Mouse (Mus musculus): ENCODE measurements around the gene Lrrc1.

Lrrc1 gene

GRCm38 (mm10) chr9:77388956-77389355 lies 155.7 kb downstream of the Lrrc1 start:
- no peak for DNase-seq (ENCODE audit: low read depth, low spot score)

GRCm38 (mm10) chr9:77386751-77387150 lies 157.9 kb downstream of the Lrrc1 start:
- DNase-seq (ENCODE audit: low read depth, low spot score) = no peak

- DNase-seq (ENCODE audit: low read depth, low spot score) = no peak
Measured at GRCm38 (mm10) chr9:77385611-77386010, 159.1 kb downstream of the Lrrc1 start.

DNA sequence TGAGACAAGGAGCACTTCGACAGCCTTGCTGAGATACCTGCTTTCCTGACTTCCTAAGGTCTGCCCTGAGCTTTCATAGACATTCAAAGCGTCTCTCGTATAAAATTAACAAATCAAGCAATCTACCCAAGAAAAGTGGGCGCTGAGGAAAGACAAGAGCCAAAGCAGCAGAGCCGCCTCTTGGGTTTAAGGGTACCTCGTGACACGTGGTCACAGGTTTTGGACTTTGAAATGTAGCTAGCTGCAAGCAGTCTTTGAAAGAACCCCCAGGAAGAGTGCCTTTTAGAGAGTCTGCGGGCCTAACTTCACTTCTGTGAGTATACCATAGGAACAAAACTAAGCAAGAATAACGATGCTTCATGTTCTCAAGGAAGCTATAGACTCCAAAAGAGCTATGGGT lies 160.0 kb downstream of the Lrrc1 start:
- no peak for DNase-seq (ENCODE audit: low read depth, low spot score)

- DNase-seq (ENCODE audit: low read depth, low spot score) = no peak
Measured at GRCm38 (mm10) chr9:77383951-77384350, 160.7 kb downstream of the Lrrc1 start.

DNA sequence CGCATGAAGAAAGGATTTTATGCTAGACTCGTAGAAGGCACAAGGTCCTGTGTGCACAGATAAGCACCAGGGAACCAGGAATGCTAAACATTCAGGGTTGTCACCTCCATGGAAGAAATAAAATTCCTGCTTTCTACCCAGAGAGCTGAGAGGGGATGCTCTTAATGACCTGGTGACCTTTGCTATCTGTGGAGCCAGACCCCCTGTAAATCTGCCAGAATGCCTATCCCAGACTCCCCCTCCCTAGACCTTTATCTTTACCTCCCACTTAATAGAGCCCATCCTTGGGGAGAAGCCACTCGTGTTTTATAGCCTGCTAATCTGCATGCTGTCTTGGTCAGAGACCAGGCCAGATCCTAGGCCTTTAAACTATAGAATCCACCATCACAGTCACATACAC lies 162.2 kb downstream of the Lrrc1 start:
- DNase-seq (ENCODE audit: low read depth, low spot score) = no peak

- DNase-seq (ENCODE audit: low read depth, low spot score) = peak; percentile 24
Measured at GRCm38 (mm10) chr9:77381565-77381964, 163.1 kb downstream of the Lrrc1 start.

All from WW6 (cell line).